Mouse (Mus musculus) kidney, adult 2 months (tissue): ENCODE results near the gene Esf1.

Source experiments
- CTCF ChIP-seq: fragments of 200-500 bp; conservative IDR thresholded peaks from 2 replicates; pipeline ENCODE4 v1.5.1; 2011; ENCODE audit warnings: low read depth, mild to moderate bottlenecking, control low read depth, low read length, moderate library complexity, mixed read lengths; ENCODE audit not compliant: insufficient read depth, insufficient read length
- POLR2A ChIP-seq: fragments of 200-500 bp; IDR thresholded peaks from one replicate; pipeline ENCODE4 v1.6.1; 2011; ENCODE audit warnings: low read depth, low read length, control low read depth

DNA sequence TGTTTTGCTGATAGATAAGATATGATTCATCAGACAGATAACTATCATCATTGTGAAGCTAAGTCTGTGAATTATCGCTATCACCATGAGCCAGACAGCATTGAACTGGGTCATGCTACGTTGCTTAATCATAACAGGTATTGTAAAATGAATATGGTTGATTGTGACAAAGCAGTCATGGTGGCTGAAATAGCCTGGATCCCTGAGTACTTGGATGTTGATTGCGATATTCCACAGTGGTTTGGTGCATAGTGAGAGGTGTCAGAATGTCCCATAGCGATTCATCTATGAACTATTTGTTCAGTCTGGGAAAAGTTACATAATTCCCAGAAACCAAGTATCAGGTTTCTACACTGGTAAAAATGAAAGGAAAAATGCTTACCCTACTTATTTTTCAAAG is 62.7 kb downstream of the Esf1 start:
- no peak for TF ChIP-seq POLR2A
- no peak for TF ChIP-seq CTCF
